Mouse (Mus musculus) mouse trophoblast stem cell (cell line): ENCODE measurements at regions not wholly inside any gene's neighbourhood (a gene's known extent, or its start where the extent isn't known, plus 50 kb on each side); places are given as distances from the start of the nearest gene placed in this dataset.

Experiments
- in situ Hi-C, 2 experiments: fragments of 300-500 bp; cut with MseI, MboI; formaldehyde crosslinking; loops; 2 replicates in 1 of 2; 3 replicates in 1 of 2; pipeline ENCODE4 v1.15.1; 2025

DNA sequence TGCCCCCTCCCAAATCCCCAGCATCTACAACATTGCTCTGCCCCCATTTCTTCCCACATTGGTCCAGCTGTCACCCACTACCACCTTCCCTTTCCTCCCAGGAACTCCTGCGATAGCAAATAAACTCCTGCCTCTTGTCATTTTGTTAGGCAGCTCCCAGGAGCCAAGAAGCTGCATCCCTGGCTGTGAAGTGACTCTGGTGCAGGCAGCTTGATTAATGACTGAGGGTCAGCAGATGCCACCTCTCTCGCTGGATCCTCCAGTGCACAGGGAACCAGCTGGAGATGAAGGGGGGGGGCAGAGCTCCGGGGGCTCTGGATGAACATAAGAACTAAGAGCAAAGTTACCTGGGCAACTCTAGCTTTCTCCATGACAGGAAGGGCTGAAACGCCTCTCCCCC, 235.2 kb downstream of the Gm45692 start:
- in situ Hi-C loops, result no loop called here

DNA sequence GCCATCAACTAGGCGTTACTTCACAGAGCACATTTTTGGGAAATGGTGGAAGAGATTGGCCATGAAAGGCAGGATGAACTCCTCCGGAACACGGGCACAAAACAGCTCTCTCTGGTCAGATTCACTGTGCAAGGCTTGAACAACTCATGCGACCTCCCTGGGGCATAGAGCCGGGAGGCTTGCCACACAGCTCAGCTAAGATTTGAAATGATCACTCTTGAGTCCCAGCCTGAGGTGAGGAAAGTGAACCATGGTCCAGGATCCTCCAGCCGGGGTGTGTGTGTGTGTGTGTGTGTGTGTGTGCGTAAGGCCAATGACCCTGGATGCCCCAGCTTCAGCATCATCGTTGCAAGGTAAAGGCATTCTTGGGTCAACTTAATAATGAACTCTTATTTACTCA, 237.5 kb downstream of the Gm45692 start:
- in situ Hi-C loops, result no loop called here

DNA sequence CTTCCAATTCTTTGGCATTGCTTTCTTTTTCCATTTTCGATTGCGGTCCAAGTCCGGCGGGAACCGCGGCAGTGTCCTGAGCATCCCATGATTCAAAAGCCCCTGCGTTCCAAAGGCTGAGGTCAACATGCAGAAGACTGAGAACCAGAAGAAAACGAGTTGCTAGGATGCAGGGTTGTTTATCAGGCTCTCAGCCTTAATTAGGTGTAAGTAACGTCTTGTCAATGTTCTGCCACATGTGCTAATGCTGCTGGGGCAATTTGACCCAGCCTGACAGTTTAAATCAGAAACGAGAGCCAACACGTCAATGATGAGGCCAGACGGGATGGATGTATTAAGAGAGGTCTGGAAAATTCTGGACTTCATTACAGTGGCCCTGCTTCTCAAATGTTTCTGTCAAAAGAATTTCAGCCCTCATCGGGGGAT, 239.4 kb downstream of the Gm45692 start:
- in situ Hi-C loops, result no loop called here

DNA sequence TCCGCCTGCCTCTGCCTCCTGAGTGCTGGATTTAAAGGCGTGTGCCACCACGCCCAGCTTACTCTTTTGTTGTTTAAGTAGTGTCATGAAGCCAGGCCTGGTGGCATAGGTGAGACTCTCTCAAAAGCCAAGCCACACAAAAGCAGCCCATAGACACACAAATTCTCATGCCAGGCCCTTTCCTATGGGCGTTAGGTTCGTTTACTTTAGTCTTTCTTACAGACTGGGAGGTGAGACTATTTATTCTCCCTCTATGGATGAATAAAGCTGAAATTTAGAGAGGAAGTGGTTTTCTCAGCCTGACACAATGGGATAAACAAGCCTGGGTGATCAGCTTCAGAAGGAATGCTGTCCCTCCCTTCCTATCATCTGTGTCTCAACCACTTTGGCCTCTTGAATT, 243.0 kb downstream of the Gm45692 start:
- in situ Hi-C loops, result no loop called here

DNA sequence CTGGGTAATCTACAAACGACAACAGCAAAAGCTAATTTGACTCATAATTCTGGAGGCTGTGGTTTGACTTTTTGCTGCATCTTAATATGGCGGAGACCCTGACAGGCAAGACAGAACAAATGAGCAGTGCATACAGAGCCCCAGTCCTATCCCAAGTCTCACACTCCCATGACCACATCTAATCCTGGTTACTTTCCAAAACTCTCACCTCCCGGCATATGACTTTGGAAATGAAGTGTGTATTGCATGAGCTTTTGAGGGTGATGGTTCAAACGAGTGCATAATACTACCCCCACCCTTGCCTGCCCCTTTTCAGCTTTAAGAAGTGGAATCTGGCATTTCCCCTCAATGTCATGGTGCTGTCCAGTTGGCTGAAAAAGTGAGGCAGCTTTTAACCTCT, 244.3 kb downstream of the Gm45692 start:
- in situ Hi-C loops, result no loop called here

DNA sequence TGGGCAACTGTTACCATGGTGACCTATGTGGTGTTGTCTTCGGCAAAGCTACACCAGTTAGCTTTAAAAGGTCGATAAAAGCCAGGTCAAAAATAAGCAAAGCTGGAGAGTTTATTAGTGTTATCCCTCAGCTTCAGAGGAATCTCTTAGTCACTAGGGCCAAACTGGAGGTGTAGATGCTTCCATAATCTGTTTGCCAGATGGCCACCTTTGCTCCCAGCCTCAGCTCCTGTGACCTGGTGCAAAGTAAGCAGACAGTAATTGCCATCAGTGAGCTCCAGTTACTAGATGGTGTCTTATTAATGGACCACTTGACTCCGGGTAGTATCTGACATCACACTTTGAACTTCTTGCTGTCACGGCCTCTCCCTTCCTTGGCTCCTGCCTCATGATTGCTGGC, 245.3 kb downstream of the Gm45692 start:
- in situ Hi-C loops, result no loop called here

DNA sequence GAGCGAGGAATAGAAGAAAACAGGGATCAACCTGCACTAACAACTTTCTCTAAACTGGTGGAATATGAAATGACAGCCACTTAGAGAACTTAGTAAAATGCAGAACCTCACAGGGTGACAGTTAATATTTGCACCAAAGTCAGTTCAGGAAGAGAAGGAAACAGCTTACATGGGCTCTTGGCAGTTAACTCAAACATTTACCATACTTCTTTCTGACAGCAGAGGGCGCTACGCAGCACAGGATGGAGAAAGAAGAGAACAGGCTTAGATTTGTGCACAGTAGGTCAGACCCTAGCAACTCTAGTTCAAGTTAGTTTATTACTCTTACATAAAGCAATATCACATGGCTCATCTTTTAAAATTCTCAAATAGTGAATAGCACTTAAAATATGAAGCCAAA, 261.3 kb downstream of the Gm45692 start:
- in situ Hi-C loops, result loop anchor here (5.0 to 10.0 kb wide), 2 partner anchors 62 to 604 kb away; no protein-coding TSS in a partner anchor

DNA sequence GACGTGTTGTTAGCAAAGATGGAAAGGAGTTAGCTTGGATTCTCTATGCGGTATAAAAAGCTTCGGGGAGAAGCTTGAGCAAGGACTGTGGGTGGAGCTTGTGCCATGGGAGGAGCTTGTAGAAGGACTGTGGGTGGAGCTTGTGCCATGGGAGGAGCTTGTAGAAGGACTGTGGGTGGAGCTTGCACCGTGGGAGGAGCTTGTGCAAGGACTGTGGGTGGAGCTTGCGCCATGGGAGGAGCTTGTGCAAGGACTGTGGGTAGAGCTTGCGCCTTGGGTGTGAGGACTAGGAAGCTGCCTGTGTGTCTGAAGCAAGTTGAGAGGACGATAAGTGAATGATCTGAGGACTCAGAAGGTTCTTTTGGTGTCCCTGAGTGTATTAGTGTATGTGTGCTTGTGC, 263.1 kb downstream of the Gm45692 start:
- in situ Hi-C loops, result loop anchor here (5.0 to 10.0 kb wide), 2 partner anchors 60 to 602 kb away; no protein-coding TSS in a partner anchor

DNA sequence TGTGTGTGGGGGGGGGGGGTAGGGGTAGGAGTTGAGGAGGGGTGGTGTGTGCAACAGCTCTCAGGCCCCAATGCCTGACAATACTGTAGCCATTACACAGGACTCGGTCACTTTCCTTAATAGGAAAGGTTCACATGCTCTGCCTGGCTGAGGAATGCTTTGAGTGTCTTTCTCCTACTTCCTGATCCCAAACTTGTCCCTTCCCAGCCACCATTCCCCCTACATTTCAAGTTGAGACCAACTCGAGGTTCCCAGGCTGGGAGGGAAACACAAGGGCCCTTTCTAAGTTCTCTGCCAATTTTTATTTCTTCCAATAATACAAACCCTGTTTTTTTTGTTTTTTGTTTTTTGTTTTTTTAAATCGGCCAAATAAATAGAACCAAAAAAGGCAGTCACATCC, 264.6 kb downstream of the Gm45692 start:
- in situ Hi-C loops, result loop anchor here (5.0 to 10.0 kb wide), 2 partner anchors 58 to 601 kb away; no protein-coding TSS in a partner anchor

DNA sequence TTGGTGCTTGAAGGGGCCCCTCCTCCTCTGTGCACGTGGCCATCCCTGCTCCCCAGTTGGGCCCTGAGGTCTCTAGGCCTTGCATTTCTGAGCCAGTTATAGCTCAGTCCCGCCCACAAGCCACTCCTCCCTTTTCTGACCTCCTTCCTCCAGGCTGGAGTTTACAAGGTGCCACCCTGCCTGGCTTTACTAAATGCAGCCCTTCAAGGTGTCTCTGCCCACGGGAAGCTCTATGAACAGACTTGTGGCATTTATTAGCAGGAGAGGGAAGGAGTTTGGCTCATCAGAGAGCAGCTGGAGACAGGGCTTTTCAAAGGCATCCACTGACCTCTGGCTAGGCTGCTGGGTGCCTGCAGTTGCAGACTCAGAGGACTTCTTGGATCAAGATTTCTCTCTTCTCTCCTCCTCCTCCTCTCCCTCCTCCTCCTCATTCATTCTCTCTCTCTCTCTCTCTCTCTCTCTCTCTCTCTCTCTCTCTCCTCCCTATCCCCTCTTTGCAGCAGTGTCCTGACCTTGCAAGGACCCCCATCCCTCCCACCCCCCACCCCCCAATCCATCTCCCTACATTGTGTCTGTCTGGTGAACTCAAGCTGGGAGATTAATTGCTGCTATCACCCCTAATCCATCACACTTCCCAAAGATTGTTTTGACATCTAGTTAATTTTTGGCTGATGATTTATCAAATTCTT, 265.1 kb downstream of the Gm45692 start:
- in situ Hi-C loops, result loop anchor here (5.0 to 10.0 kb wide), 2 partner anchors 58 to 600 kb away; no protein-coding TSS in a partner anchor

DNA sequence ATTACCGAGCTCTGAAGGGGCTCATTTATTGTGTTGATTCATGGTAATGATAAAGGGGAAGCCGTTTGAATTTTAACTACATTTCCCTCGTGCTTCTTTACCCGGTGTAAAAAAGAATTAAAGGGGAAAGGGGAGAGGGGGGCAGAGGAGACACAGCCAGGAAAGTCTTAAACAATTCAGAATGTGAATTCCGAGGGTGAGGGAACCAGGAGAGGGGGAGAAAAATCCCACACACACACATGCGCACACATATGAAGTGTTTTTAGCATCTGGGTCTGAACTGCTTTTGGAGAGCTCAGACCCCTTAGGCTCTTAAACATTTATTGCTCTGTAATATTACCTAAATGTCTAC, 265.6 kb downstream of the Gm45692 start:
- in situ Hi-C loops, result loop anchor here (5.0 to 10.0 kb wide), 2 partner anchors 57 to 600 kb away; no protein-coding TSS in a partner anchor

DNA sequence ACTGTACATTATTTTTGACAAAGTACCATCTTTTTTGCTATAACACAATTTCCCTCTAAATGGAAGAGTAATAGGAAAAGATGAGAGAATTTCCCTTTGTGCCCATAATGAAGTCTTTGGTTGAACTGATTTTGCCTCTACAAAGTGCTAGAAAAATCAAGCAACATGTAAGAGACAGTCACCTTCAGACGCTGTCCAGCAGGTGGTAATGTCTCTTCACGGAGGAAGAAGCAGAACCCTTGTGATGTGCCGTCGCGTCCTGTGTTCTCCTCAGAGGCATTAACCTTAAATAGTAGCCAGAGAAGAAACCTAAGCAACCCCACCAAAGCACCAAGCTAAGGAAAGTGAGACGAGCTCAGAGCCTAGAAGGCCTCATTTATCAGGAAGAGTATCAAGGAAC, 275.7 kb downstream of the Gm45692 start:
- in situ Hi-C loops, result no loop called here

DNA sequence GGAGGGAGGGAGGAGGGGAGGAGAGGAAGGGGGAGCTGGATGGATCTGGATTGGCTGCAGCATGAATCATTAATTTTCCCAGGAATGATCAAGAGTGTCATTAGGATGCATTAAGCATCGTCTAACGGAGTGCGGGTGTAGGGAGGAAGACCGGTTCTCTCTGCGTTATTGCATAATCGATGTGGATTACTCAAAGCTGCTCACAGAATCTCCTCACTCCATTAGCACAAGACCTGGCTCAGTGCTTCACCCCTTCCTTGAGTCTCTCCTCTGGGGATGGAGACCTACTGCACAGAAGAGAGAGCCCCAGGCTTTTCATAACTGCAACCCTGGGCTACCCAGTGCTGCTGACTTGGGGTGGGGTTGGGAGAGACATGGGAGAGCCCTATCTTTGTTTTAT, 300.7 kb downstream of the Gm45692 start:
- in situ Hi-C loops, result no loop called here

DNA sequence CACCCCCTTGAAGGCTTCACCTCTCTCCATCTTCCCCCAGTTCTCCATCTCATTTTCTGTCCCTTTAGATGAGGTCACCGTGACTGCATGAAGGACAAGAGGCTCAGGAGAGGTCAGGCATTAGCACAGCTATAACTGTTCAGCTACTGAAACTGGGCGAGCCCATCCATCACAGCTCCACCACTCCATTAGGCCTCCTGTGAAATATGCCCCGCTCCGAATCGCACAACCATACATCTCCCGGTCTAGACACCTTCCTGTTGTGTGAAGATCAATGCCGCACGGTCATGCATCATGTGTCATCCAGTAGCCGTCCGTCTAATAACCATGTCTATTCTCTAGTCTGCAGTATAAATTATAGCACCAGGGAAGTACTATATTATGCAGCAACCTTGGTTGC, 301.2 kb downstream of the Gm45692 start:
- in situ Hi-C loops, result no loop called here

DNA sequence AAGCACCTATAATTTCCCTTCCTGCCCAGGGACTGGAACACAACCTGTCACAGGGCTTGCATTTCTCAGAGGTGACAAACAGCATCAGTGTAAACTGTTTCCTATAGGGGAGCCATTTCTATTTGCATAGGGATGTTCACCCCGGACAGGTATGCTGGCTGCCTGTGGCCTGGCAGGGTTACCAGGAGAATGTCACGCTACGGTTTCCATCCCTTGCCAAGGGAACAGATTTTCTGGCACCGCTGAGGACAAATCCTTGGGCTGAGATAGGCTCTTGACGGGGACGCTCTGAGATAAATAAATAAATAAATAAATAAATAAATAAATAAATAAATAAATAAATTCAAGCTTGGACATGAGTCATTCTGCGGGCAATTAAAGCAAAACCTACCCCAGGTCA, 308.0 kb downstream of the Gm45692 start:
- in situ Hi-C loops, result no loop called here

DNA sequence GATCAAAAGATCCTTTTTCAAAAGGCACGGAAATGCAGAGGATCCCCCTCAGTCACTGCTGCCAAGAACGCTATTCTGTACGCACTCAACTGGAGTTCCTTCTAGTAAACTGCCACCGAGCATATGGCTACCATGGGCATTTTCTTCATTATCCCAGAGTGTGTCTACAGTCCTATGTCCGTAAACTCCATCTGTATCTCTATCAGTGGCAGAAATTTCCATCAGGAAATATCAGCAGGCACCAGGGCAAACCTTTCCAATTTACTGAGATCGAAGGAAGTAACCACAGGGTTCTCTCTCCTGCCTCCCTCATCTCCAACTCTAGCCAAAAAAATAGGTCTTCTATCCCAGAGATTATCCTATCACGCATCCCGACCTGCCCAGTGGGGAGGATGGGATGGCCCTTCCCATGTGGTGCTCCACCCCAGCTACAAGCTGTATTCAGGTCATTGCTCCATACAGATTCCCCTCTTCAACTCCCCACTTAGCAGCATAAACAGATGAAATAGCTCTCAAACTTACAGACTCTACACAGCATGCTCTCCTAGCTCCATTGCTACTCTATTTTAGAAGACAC, 310.5 kb downstream of the Gm45692 start:
- in situ Hi-C loops, result no loop called here

DNA sequence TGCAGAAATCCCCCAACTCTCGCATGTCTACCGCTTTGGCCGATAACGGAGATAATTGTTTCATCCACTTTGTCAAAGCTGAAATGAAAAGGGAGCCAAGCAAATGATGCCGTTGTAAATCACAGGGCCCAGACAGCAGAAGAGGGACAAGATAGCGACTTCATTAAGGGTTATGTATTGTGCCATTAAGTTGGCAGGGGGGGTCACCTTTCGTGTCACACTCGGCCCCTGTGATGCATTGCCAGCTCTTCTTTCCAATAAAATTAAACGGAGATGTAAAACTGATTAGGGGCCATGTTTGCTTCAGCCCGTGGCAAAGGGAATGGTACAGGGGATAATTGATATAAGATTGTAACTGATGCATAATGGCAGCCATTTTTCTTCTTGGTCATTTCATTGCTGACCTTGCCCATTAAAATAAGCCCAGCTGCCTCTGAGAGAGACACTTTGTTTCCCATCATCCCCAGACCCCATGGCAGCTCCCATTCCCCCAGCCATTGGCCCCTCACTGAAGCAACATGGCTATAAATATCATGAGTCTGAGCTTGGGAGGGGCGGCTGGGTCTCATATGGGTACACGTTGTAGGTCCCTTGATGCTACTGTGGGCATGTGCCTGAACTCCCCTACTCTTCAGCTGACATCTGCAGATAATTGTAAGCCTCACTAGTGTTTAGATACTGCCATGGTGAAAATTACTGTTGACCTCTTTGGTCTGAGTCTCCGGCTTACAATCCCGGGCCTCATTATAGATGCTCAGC, 313.0 kb downstream of the Gm45692 start:
- in situ Hi-C loops, result no loop called here

DNA sequence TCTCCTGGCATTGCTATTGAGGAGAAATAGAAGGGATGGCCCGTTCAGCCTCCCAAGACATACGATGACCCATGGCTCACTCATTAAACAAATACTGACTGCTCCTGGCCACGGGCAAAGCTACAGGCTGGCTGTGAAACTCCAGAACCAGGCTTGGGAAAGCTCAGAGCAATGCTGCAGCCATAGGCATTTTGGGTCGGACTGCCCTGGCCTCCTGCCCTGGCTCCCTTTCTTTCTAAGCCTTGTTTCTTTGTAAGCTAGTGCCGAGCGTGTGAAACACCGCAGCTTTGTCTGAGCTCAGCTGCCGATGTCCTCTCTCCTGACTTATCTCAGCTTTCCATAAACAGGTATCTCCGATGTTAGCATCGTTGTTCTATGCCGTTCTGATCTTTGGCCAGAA, 316.9 kb downstream of the Gm45692 start:
- in situ Hi-C loops, result no loop called here

DNA sequence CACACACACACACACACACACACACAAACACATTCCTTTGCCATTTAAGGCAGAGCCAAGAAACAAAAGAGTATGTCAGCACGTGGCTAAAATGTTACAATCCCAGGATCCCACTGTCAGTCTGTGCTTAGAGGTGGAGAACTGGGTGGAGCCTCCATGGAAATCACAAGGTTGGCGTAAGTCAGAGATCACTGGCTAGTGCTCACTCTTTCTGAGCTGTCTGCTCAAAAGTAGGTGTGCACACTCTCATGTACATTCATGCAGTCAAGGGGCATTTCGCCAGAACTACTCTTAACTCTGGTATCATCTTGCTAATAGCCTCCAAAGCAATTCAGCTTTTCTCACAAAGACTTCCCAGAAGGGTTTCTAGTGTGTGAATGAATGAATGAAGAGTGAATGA, 318.2 kb downstream of the Gm45692 start:
- in situ Hi-C loops, result no loop called here

DNA sequence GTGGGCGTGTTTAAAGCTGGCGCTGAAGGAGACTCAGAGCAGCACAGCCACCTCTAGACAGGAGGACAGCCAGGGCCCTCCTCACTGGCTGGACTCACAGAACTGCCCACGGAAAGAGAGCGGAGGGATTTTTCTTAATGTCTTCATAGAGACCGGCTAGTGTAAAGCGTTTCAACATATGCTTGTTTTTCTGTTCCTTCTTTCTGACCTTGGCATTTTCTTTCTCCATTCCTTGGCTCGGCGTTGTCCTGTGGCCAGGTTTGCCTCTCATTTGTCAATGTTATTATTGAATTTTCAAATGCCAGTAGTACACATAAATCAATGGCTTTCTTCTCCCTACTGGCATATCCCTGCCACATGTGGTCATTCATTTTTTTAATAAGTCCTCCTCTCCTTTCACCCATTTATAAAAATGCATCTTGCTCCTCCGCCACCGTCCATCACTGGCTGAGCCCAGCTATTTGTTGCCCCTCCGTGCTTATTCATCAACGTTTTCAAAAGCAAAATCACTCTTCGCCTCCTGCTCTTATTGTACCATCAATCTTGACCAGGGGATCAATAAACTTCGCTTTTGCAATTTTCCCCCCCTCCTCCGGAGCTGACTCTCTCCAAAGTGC, 319.0 kb downstream of the Gm45692 start:
- in situ Hi-C loops, result no loop called here

DNA sequence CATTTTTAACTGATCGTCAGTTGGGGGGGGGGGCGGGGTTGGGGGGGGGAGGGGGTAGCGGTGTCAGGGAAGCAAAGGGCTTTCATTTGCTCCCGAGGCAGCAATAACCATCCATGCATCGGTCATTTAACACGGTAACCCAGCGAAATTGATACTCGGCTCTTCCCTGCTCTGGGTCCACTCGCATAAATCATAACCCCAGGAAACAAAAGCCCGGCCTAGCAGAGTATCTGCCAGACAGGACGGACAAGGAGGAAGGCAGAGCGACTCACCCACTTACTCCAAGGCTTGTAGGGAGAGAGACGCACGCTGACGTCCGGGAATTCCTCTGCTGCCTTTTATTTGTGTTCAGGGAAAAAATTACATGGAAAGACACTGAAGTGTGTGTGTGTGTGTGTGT, 319.5 kb downstream of the Gm45692 start:
- in situ Hi-C loops, result no loop called here
